Mouse (Mus musculus): ENCODE results near the gene Rtp4.

- TF ChIP-seq CTCF (conservative IDR thresholded peaks at IDR 0.05; ENCODE audit: low read length) = no peak
- TF ChIP-seq POU5F1 (IDR thresholded peaks at IDR 0.05; ENCODE audit: borderline replicate concordance, low read length) = no peak
- TF ChIP-seq NANOG (IDR thresholded peaks at IDR 0.05; ENCODE audit: borderline replicate concordance, low read length) = no peak
Measured at GRCm38 (mm10) chr16:23492783-23493182, 27.3 kb upstream of the Rtp4 start.
